Mouse (Mus musculus): Measurements from ENCODE around the gene Ttc28. TPM values are rescaled to one million over a fixed set of nuclear protein-coding genes. Genes with fewer than 3 reads are reported as not detected.

Ttc28 gene
- total and polyA plus RNA-seq, 2 experiments from 2014 or later, result 10.6 to 53.1 TPM

GRCm38 (mm10) chr5:111122332-111123049 is 242.9 kb downstream of the Ttc28 start:
- WGBS, result 35% methylated on average over 9 of the region's 9 CpGs
- DNase-seq (ENCODE audit: low spot score), result no peak
- H3K4me1 ChIP-seq (ENCODE audit: insufficient read depth, low read length), result peaks cover 21% of the 10 kb centered on the region; the same call in 1 of the 2 replicates

DNA sequence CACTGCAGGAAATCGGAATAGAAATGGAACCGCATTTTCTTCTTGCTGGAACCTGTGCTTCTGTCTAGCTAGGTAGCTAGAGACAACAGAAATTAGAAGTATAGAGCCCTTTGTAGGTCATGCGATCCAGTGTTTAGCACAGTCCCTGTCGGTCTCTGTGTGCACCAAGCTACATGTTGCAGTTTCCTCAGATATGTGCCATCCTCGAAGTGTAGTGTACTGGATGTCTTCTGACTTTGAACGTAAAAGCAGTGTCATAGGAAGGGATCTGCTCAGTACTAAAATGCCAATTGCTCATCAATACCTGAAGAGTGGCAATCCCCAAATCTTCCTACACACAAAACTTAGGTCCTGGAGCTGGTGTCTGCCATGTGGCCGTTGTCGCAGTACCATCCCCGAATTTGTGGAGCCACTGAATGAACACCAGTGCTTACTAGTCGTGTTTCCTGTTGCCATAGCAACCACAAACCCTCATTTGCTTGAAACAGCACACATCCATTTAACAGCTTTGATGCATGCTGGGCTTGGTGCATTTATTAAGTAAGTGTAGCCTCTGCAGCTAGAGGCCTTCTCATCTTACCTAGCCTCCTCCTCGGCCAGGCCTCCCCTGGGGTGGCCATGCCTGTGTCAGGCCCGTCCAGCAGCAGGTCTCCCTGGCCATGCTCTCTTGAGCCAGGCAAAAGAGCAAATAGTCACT is 243.6 kb downstream of the Ttc28 start:
- peak; percentile 65 for ATAC-seq (ENCODE audit: low FRiP score)
- TF ChIP-seq CTCF (IDR thresholded peaks at IDR 0.05), result no peak
- H3K9ac ChIP-seq (replicated peaks; ENCODE audit: low read length, poor library complexity, severe bottlenecking), result no peak overlapping the region
- WGBS, result 30% methylated on average over 12 of the region's 12 CpGs
- H3K36me3 ChIP-seq (ENCODE audit: insufficient read depth, low read length), result no peaks in the 10 kb centered on the region
- H3K9me3 ChIP-seq (ENCODE audit: low read length), result no peaks in the 10 kb centered on the region
- no peak overlapping the region for H3K4me2 ChIP-seq (ENCODE audit: low read depth, low read length, poor library complexity, severe bottlenecking)
- H3K27me3 ChIP-seq (ENCODE audit: insufficient read depth, low read length), result no peaks in the 10 kb centered on the region
- DNase-seq (ENCODE audit: low spot score), result peak; percentile 89
- H3K4me3 ChIP-seq (ENCODE audit: low read depth, low read length), result no peak overlapping the region
- H3K27ac ChIP-seq (ENCODE audit: low read depth, low read length), result peak overlapping the region; percentile 64
- H3K4me1 ChIP-seq (ENCODE audit: insufficient read depth, low read length), result peaks cover 21% of the 10 kb centered on the region; the same call in 1 of the 2 replicates

More at GRCm38 (mm10) chr5:111122332-111123049, 242.9 kb downstream of the Ttc28 start:
- Histone ChIP-seq H3K4me2 (ENCODE audit: low read depth, low read length, poor library complexity, severe bottlenecking) (no peak overlapping the region), H3K27me3 (ENCODE audit: insufficient read depth, low read length) (no peaks in the 10 kb centered on the region), H3K9me3 (ENCODE audit: low read length) (no peaks in the 10 kb centered on the region), H3K4me3 (ENCODE audit: low read depth, low read length) (no peak overlapping the region), H3K36me3 (ENCODE audit: insufficient read depth, low read length) (no peaks in the 10 kb centered on the region), H3K9ac (replicated peaks; ENCODE audit: low read length, poor library complexity, severe bottlenecking) (no peak overlapping the region), H3K27ac (ENCODE audit: low read depth, low read length) (peak overlapping the region; percentile 21; the same call in 1 of the 2 replicates)
- no peak for TF ChIP-seq CTCF (IDR thresholded peaks at IDR 0.05)
- no peak for ATAC-seq (ENCODE audit: low FRiP score)

- H3K9ac ChIP-seq (replicated peaks; ENCODE audit: low read length, poor library complexity, severe bottlenecking), result no peak overlapping the region
- H3K36me3 ChIP-seq (ENCODE audit: insufficient read depth, low read length), result no peaks in the 10 kb centered on the region
- no peak overlapping the region for H3K4me3 ChIP-seq (ENCODE audit: low read depth, low read length)
- no peak for ATAC-seq (ENCODE audit: low FRiP score)
- 90% methylated on average over 7 of the region's 7 CpGs for WGBS
- TF ChIP-seq CTCF (IDR thresholded peaks at IDR 0.05), result no peak
- H3K4me1 ChIP-seq (ENCODE audit: insufficient read depth, low read length), result peaks cover 21% of the 10 kb centered on the region; the same call in 1 of the 2 replicates
- H3K9me3 ChIP-seq (ENCODE audit: low read length), result no peaks in the 10 kb centered on the region
- H3K4me2 ChIP-seq (ENCODE audit: low read depth, low read length, poor library complexity, severe bottlenecking), result no peak overlapping the region
- H3K27me3 ChIP-seq (ENCODE audit: insufficient read depth, low read length), result no peaks in the 10 kb centered on the region
- H3K27ac ChIP-seq (ENCODE audit: low read depth, low read length), result no peak overlapping the region
- DNase-seq (ENCODE audit: low spot score), result no peak
Observed at GRCm38 (mm10) chr5:111124620-111125200, 245.1 kb downstream of the Ttc28 start.

DNA sequence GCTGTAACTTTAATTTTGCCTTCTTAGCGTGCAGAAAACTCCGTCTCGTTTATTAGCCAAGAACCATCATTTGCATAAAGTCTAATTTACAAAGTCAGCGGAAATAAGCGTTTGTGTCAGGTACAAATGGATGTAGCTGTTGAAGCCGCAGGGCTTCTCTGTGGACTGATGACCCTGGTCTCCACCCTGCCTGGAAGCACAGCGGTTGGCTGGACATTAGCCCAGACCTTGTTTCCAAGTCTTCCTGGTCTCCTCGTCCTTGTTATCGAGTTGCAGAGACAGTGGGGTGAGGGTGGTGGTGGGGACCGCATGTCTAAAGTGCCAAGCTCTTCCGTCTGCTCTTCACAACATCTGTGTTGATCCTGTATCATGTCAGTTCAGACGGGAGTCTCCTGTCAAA is 246.1 kb downstream of the Ttc28 start:
- ATAC-seq (ENCODE audit: low FRiP score) (no peak), DNase-seq (ENCODE audit: low spot score) (no peak)
- Histone ChIP-seq H3K27me3 (ENCODE audit: insufficient read depth, low read length) (no peaks in the 10 kb centered on the region), H3K9ac (replicated peaks; ENCODE audit: low read length, poor library complexity, severe bottlenecking) (no peak overlapping the region), H3K4me3 (ENCODE audit: low read depth, low read length) (no peak overlapping the region), H3K9me3 (ENCODE audit: low read length) (no peaks in the 10 kb centered on the region), H3K4me1 (ENCODE audit: insufficient read depth, low read length) (peaks cover 17% of the 10 kb centered on the region; the same call in 1 of the 2 replicates), H3K36me3 (ENCODE audit: insufficient read depth, low read length) (no peaks in the 10 kb centered on the region), H3K27ac (ENCODE audit: low read depth, low read length) (no peak overlapping the region), H3K4me2 (ENCODE audit: low read depth, low read length, poor library complexity, severe bottlenecking) (no peak overlapping the region)
- no peak for TF ChIP-seq CTCF (IDR thresholded peaks at IDR 0.05)
- WGBS, result 71% methylated on average over 12 of the region's 12 CpGs

GRCm38 (mm10) chr5:111127786-111128185 is 248.2 kb downstream of the Ttc28 start:
- H3K4me2 ChIP-seq (ENCODE audit: low read depth, low read length, poor library complexity, severe bottlenecking), result no peak overlapping the region
- no peak overlapping the region for H3K4me3 ChIP-seq (ENCODE audit: low read depth, low read length)
- H3K27me3 ChIP-seq (ENCODE audit: insufficient read depth, low read length), result no peaks in the 10 kb centered on the region
- DNase-seq (ENCODE audit: low spot score) (no peak), ATAC-seq (ENCODE audit: low FRiP score) (no peak)
- H3K9me3 ChIP-seq (ENCODE audit: low read length), result no peaks in the 10 kb centered on the region
- no peak for TF ChIP-seq CTCF (IDR thresholded peaks at IDR 0.05)
- no peak overlapping the region for H3K27ac ChIP-seq (ENCODE audit: low read depth, low read length)
- 81% methylated on average over 5 of the region's 5 CpGs for WGBS
- no peak overlapping the region for H3K9ac ChIP-seq (replicated peaks; ENCODE audit: low read length, poor library complexity, severe bottlenecking)
- H3K36me3 ChIP-seq (ENCODE audit: insufficient read depth, low read length), result no peaks in the 10 kb centered on the region
- peaks cover 13% of the 10 kb centered on the region; the same call in 1 of the 2 replicates for H3K4me1 ChIP-seq (ENCODE audit: insufficient read depth, low read length)

All from midbrain, postnatal 0 days (tissue).